ENCODE assay signal across 13 mouse cellular contexts in genomic region chr11:106994246-106995085, GRCm38 (mm10). TPM values are rescaled to one million over a fixed set of nuclear protein-coding genes. Genes with fewer than 3 reads are reported as not detected.
DNase-seq lines count a peak whose midpoint lies in the region; ATAC-seq and TF ChIP-seq lines count a peak whose summit lies in the region.
"Had no signal": no experiment of that assay in that cellular context is flagged by ENCODE, and none has a peak within 500 bp of the region (broad histone marks: within the 10 kb centered on the region; RNA-seq: fewer than 3 reads in every experiment).

No protein-coding gene starts in this region.

- H3K9me3 ChIP-seq in G1E (replicated peaks), result no peaks in the 10 kb centered on the region
- H3K9me3 ChIP-seq in heart, embryonic 13.5 days, result no peaks in the 10 kb centered on the region
- H3K9me3 ChIP-seq in liver, embryonic 16.5 days (replicated peaks; ENCODE audit: control insufficient read depth, low read length), result no peaks in the 10 kb centered on the region
- no peaks in the 10 kb centered on the region for H3K9me3 ChIP-seq in hindbrain, embryonic 16.5 days (ENCODE audit: control insufficient read depth, low read length)
- H3K9me3 ChIP-seq: embryonic facial prominence, embryonic 15.5 days; limb, embryonic 12.5 days; midbrain, embryonic 12.5 days had no signal

- H3K36me3 ChIP-seq in G1E (replicated peaks), result peaks cover 81% of the 10 kb centered on the region
- peaks cover 78% of the 10 kb centered on the region for H3K36me3 ChIP-seq in heart, embryonic 13.5 days
- H3K36me3 ChIP-seq in liver, embryonic 16.5 days (ENCODE audit: control insufficient read depth, insufficient read depth), result peaks cover 73% of the 10 kb centered on the region
- peaks cover 23% of the 10 kb centered on the region for H3K36me3 ChIP-seq in hindbrain, embryonic 16.5 days (ENCODE audit: control insufficient read depth, insufficient read depth, low read length)

- no peak for ATAC-seq in G1E (ENCODE audit: extremely low read depth, insufficient number of reproducible peaks, low FRiP score, poor library complexity, severe bottlenecking)
- ATAC-seq in heart, embryonic 13.5 days (ENCODE audit: extremely low read depth, insufficient number of reproducible peaks, low FRiP score, low TSS enrichment), result no peak
- ATAC-seq in liver, embryonic 16.5 days (ENCODE audit: low read depth), result peak; percentile 23
- ATAC-seq in hindbrain, embryonic 16.5 days, result no peak

- peak; percentile 36 for DNase-seq in CD4-positive helper T cell, adult 2 months (ENCODE audit: low read depth, low spot score)
- DNase-seq in G1E (ENCODE audit: low spot score), result peak; percentile 15
- no peak for DNase-seq in right cerebral cortex, postnatal 25 days
- DNase-seq in gastrocnemius, postnatal 10 days, result no peak
- DNase-seq in urinary bladder, postnatal 10 days (ENCODE audit: low spot score), result no peak
- DNase-seq: cerebellum, adult 8-10 months; thymus, adult 2 months had no signal

- no peaks in the 10 kb centered on the region for H3K27me3 ChIP-seq in G1E (ENCODE audit: insufficient read depth, low read length)
- no peaks in the 10 kb centered on the region for H3K27me3 ChIP-seq in heart, embryonic 13.5 days (replicated peaks)
- no peaks in the 10 kb centered on the region for H3K27me3 ChIP-seq in liver, embryonic 16.5 days (ENCODE audit: control insufficient read depth, insufficient read depth, low read depth, low read length)
- no peaks in the 10 kb centered on the region for H3K27me3 ChIP-seq in hindbrain, embryonic 16.5 days (replicated peaks; ENCODE audit: control insufficient read depth, insufficient read depth, low read length)
- H3K27me3 ChIP-seq: embryonic facial prominence, embryonic 15.5 days; limb, embryonic 12.5 days; midbrain, embryonic 12.5 days had no signal

- peak overlapping the region; percentile 20 for H3K4me2 ChIP-seq in heart, embryonic 13.5 days
- peak overlapping the region; percentile 14; the same call in 1 of the 2 replicates for H3K4me2 ChIP-seq in liver, embryonic 16.5 days (ENCODE audit: low read depth, low read length)
- no peak overlapping the region for H3K4me2 ChIP-seq in hindbrain, embryonic 16.5 days (ENCODE audit: low read length)
- H3K4me2 ChIP-seq: embryonic facial prominence, embryonic 15.5 days; limb, embryonic 12.5 days; midbrain, embryonic 12.5 days had no signal

- no peak overlapping the region for H3K9ac ChIP-seq in heart, embryonic 13.5 days
- H3K9ac ChIP-seq in liver, embryonic 16.5 days (ENCODE audit: low read depth, low read length), result no peak overlapping the region
- no peak overlapping the region for H3K9ac ChIP-seq in hindbrain, embryonic 16.5 days (ENCODE audit: low read depth, low read length)
- H3K9ac ChIP-seq: embryonic facial prominence, embryonic 15.5 days; limb, embryonic 12.5 days; midbrain, embryonic 12.5 days had no signal

- peak overlapping the region; percentile 6 for H3K27ac ChIP-seq in heart, embryonic 13.5 days (replicated peaks)
- H3K27ac ChIP-seq in liver, embryonic 16.5 days (ENCODE audit: low read length), result peak overlapping the region; percentile 68
- H3K27ac ChIP-seq in hindbrain, embryonic 16.5 days (ENCODE audit: low read depth, low read length), result no peak overlapping the region
- H3K27ac ChIP-seq: embryonic facial prominence, embryonic 15.5 days; limb, embryonic 12.5 days; midbrain, embryonic 12.5 days had no signal

- TF ChIP-seq CTCF in G1E (IDR thresholded peaks at IDR 0.05; ENCODE audit: low read depth, low read length), result no peak

- peaks cover 35% of the 10 kb centered on the region for H3K4me1 ChIP-seq in G1E (ENCODE audit: insufficient read depth, low read depth, low read length)
- H3K4me1 ChIP-seq in heart, embryonic 13.5 days, result peaks cover 45% of the 10 kb centered on the region
- H3K4me1 ChIP-seq in liver, embryonic 16.5 days (ENCODE audit: control insufficient read depth, low read depth, low read length), result peaks cover 33% of the 10 kb centered on the region
- no peaks in the 10 kb centered on the region for H3K4me1 ChIP-seq in hindbrain, embryonic 16.5 days (ENCODE audit: control insufficient read depth, insufficient read depth, low read depth, low read length)

- WGBS in heart, embryonic 13.5 days, result 27% methylated on average over 3 of the region's 3 CpGs
- WGBS in liver, embryonic 16.5 days (ENCODE audit: insufficient replicate concordance), result 20% methylated on average over 3 of the region's 3 CpGs
- 90% methylated on average over 3 of the region's 3 CpGs for WGBS in hindbrain, embryonic 16.5 days

- no peak overlapping the region for H3K4me3 ChIP-seq in G1E (ENCODE audit: low read depth, low read length)
- no peak overlapping the region for H3K4me3 ChIP-seq in heart, embryonic 13.5 days
- no peak overlapping the region for H3K4me3 ChIP-seq in liver, embryonic 16.5 days (ENCODE audit: low read depth, low read length)
- H3K4me3 ChIP-seq in hindbrain, embryonic 16.5 days (ENCODE audit: low read length), result no peak overlapping the region
- H3K4me3 ChIP-seq: embryonic facial prominence, embryonic 15.5 days; limb, embryonic 12.5 days; midbrain, embryonic 12.5 days had no signal

RNA-seq across cellular contexts. Expression of gene Kpna2, which starts 4.9 kb away (rescaled TPM):
- total RNA-seq in G1E (2014; fragmentation: Nextera tagmentation) (302 and 432 TPM in 2 replicates), G1E (2017) (62.0 and 66.2 TPM in 2 replicates)
- polyA plus RNA-seq in G1E (2012), result 13.7 and 16.5 TPM in 2 replicates
- polyA plus RNA-seq in heart, embryonic 13.5 days (2015; fragmentation: Nextera tagmentation; extraction: Ambion mirVana), result 281 and 299 TPM in 2 replicates
- polyA plus RNA-seq in liver, embryonic 16.5 days (2015; fragmentation: Nextera tagmentation; extraction: Ambion mirVana), result 216 and 237 TPM in 2 replicates
- 10 to 100 TPM; 24.1 to 27.6 TPM for total RNA-seq in gastrocnemius, postnatal 10 days (2021)
- 132 and 165 TPM in 2 replicates for polyA plus RNA-seq in hindbrain, embryonic 16.5 days (2015; fragmentation: Nextera tagmentation; extraction: Ambion mirVana)

RNA-seq across cellular contexts. Expression of gene 1810010H24Rik, which starts 31.0 kb away (rescaled TPM):
- total RNA-seq in G1E (2014; fragmentation: Nextera tagmentation) (2.6 and 5.5 TPM in 2 replicates), G1E (2017) (0.87 and 1.3 TPM in 2 replicates)
- 0.62 and 0.63 TPM in 2 replicates for polyA plus RNA-seq in G1E (2012)
- polyA plus RNA-seq in heart, embryonic 13.5 days (2015; fragmentation: Nextera tagmentation; extraction: Ambion mirVana), result 1.9 and 2.0 TPM in 2 replicates
- polyA plus RNA-seq in liver, embryonic 16.5 days (2015; fragmentation: Nextera tagmentation; extraction: Ambion mirVana), result 2.2 TPM in 2 replicates
- 1 to 10 TPM; 2.5 to 3.0 TPM for total RNA-seq in gastrocnemius, postnatal 10 days (2021)
- polyA plus RNA-seq in hindbrain, embryonic 16.5 days (2015; fragmentation: Nextera tagmentation; extraction: Ambion mirVana), result 4.7 and 5.1 TPM in 2 replicates

Comparison
In these comparisons a context has a peak if more than half of its experiments do, and no peak if none do; other contexts are left out.
1. DNase-seq: peak in CD4-positive helper T cell, adult 2 months (single experiment) and G1E (single experiment); none in right cerebral cortex, postnatal 25 days (single experiment), gastrocnemius, postnatal 10 days (single experiment) and urinary bladder, postnatal 10 days (single experiment).